Mouse (Mus musculus) cerebellum, adult 9-11 months (tissue): ENCODE data around the gene Rtn2.
"Not testable (repeated sequence)": the region's sequence is repeated elsewhere in the genome, so short reads cannot be mapped to it uniquely, and the experiment has no call there.

Source experiments
- DNase-seq: peaks from one replicate; pipeline ENCODE4 v3.0.0; 2022

Gene Rtn2

GRCm38 (mm10) chr7:19269721-19270441 is 12.5 kb upstream of the Rtn2 start:
- no peak for DNase-seq

GRCm38 (mm10) chr7:19270509-19271237 is 11.8 kb upstream of the Rtn2 start:
- DNase-seq: peak; percentile 68

- peak; percentile 83 for DNase-seq
Measured at GRCm38 (mm10) chr7:19271238-19272172, 10.9 kb upstream of the Rtn2 start, which contains the start of gene Vasp. Gene Vasp, minus strand, starts transcription at chr7:19271817.

- DNase-seq: peak; percentile 79
Measured at GRCm38 (mm10) chr7:19272173-19272764, 10.2 kb upstream of the Rtn2 start.

- DNase-seq: no peak
Measured at GRCm38 (mm10) chr7:19276253-19276652, 6.2 kb upstream of the Rtn2 start.

- no peak for DNase-seq
Measured at GRCm38 (mm10) chr7:19279052-19279451, 3.4 kb upstream of the Rtn2 start.

GRCm38 (mm10) chr7:19279581-19280114 is 2.8 kb upstream of the Rtn2 start, which contains the start of gene Ppm1n:
Gene Ppm1n, minus strand, starts transcription at chr7:19280064.
- DNase-seq: no peak

- DNase-seq: not testable (repeated sequence)
Measured at GRCm38 (mm10) chr7:19281680-19282304, 632 bp upstream of the Rtn2 start.

GRCm38 (mm10) chr7:19282791-19283405 is 474 bp downstream of the Rtn2 start:
- peak; percentile 82 for DNase-seq

GRCm38 (mm10) chr7:19283406-19283804 is 981 bp downstream of the Rtn2 start:
- DNase-seq: no peak

GRCm38 (mm10) chr7:19284763-19285162 is 2.3 kb downstream of the Rtn2 start:
- no peak for DNase-seq

- no peak for DNase-seq
Measured at GRCm38 (mm10) chr7:19290969-19291596, 8.7 kb downstream of the Rtn2 start.

- DNase-seq: peak; percentile 95
Measured at GRCm38 (mm10) chr7:19295503-19296185, 13.2 kb downstream of the Rtn2 start.

- peak; percentile 57 for DNase-seq
Measured at GRCm38 (mm10) chr7:19297034-19297433, 14.6 kb downstream of the Rtn2 start.

- no peak for DNase-seq
Measured at GRCm38 (mm10) chr7:19297794-19298193, 15.4 kb downstream of the Rtn2 start.

GRCm38 (mm10) chr7:19299194-19299593 is 16.8 kb downstream of the Rtn2 start:
- no peak for DNase-seq

GRCm38 (mm10) chr7:19300501-19301421 is 18.3 kb downstream of the Rtn2 start:
- DNase-seq: peak; percentile 82

- DNase-seq: no peak
Measured at GRCm38 (mm10) chr7:19301461-19302263, 19.2 kb downstream of the Rtn2 start.
